Mouse (Mus musculus) liver, postnatal 0 days (tissue): Measurements from ENCODE around the gene Pde4b. TPM values are rescaled to one million over a fixed set of nuclear protein-coding genes. Genes with fewer than 3 reads are reported as not detected.

Source experiments
- ATAC-seq: fragments of 200-750 bp; cut with Nextera tagmentation; 2 replicates; pipeline ENCODE4 v1.8.0; 2017; ENCODE audit warnings: mild to moderate bottlenecking, moderate library complexity
- DNase-seq: peaks from one replicate; pipeline ENCODE4 v3.0.0-alpha.2; 2016
- H3K27ac ChIP-seq: fragments of 300-500 bp; sonication (generic); 2 replicates; pipeline ENCODE4 v1.5.1; 2014; ENCODE audit warnings: antibody characterized with exemption, moderate library complexity, mild to moderate bottlenecking, low read depth
- H3K27me3 ChIP-seq: fragments of 300-500 bp; sonication (generic); 2 replicates; pipeline ENCODE4 v1.6.1; 2014; ENCODE audit warnings: low read length, control low read depth, mixed read lengths; ENCODE audit not compliant: insufficient read depth
- H3K36me3 ChIP-seq: fragments of 300-500 bp; sonication (generic); replicated peaks from 2 replicates; pipeline ENCODE4 v1.6.1; 2014; ENCODE audit warnings: mild to moderate bottlenecking, control low read depth, low read length, moderate library complexity, mixed read lengths; ENCODE audit not compliant: insufficient read depth
- H3K4me1 ChIP-seq: fragments of 300-500 bp; sonication (generic); 2 replicates; pipeline ENCODE4 v1.6.1; 2014; ENCODE audit warnings: antibody characterized with exemption, mild to moderate bottlenecking, control low read depth; ENCODE audit not compliant: insufficient read depth
- H3K4me2 ChIP-seq: fragments of 300-500 bp; sonication (generic); 2 replicates; pipeline ENCODE4 v1.6.1; 2014; ENCODE audit warnings: low read depth, mild to moderate bottlenecking, low read length, moderate library complexity, mixed read lengths
- H3K4me3 ChIP-seq: fragments of 300-500 bp; sonication (generic); 2 replicates; pipeline ENCODE4 v1.5.1; 2014; ENCODE audit warnings: low read depth, low read length
- H3K9ac ChIP-seq: fragments of 300-500 bp; sonication (generic); replicated peaks from 2 replicates; pipeline ENCODE4 v1.6.1; 2014; ENCODE audit warnings: mild to moderate bottlenecking, moderate library complexity
- H3K9me3 ChIP-seq: fragments of 300-500 bp; sonication (generic); 2 replicates; pipeline ENCODE4 v1.6.1; 2016; ENCODE audit warnings: mild to moderate bottlenecking, control low read depth, low read length, mixed read lengths
- CTCF ChIP-seq: sonication (generic); IDR thresholded peaks from 2 replicates; pipeline ENCODE4 v1.5.1; 2016; ENCODE audit warnings: antibody characterized with exemption, low read depth
- EP300 ChIP-seq: IDR thresholded peaks from 2 replicates; pipeline ENCODE4 v1.6.1; 2016; ENCODE audit warnings: antibody characterized with exemption, low read depth, mild to moderate bottlenecking
- WGBS: fragments of 180-500 bp; shearing (Covaris S2); extraction: QIAGEN DNeasy Blood & Tissue Kit; methylation state at CpG from one replicate; pipeline ENCODE4 v1.1.7; 2014; ENCODE audit not compliant: insufficient replicate concordance; 5-methylcytosine and 5-hydroxymethylcytosine counted together
- polyA plus RNA-seq: library from polyadenylated mRNA; unstranded; fragments of >200 nt; fragmentation: Nextera tagmentation; extraction: Ambion mirVana; gene quantifications from 2 replicates; pipeline ENCODE4 v1.2.1, GENCODE M21; 2015

Gene Pde4b
- polyA plus RNA-seq, 1 experiment from 2014 or later, result 3.7 TPM

DNA sequence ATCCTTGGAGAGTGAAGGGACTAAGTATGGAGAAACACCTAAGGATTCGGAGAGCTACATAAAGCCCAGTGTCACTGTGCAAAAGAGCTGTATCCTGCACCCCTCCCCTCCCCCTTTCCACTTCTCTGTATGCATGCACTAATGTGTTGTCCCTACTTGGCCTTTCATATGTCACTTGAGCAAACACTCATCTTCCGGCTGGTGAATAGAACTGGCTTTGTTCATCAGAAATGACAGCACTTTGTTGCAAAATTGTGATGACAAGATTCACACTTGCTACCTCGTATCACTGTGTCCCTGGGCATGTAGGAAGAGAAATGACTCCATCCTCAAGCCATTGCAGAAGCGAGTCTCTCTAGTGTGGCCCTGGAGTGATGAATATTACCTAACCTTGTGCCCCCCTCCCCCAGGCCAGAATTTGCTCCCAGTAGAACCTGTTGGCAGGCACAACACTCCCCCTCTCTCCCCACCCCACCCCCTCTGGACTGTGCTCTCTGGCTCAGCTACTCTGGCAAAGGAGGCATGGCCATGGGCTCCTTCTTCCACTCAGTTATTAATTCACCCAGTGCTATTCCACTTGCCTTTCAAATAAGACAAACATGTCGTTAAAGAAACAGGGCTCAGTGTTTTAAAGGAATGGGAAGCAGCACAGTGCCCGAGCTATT, 497.4 kb downstream of the Pde4b start:
- H3K4me1 ChIP-seq, result peaks cover 39% of the 10 kb centered on the region
- H3K9me3 ChIP-seq, result no peaks in the 10 kb centered on the region
- TF ChIP-seq CTCF, result no peak
- 0 out of 2 replicates have a peak, but pooled peaks have one; percentile 12 for TF ChIP-seq EP300
- peak overlapping the region; percentile 66 for H3K27ac ChIP-seq
- H3K9ac ChIP-seq, result no peak overlapping the region
- WGBS, result 44% methylated on average over 6 of the region's 6 CpGs
- H3K36me3 ChIP-seq, result no peaks in the 10 kb centered on the region
- ATAC-seq (peak; percentile 95), DNase-seq (peak; percentile 76)
- H3K4me3 ChIP-seq, result no peak overlapping the region
- H3K27me3 ChIP-seq, result no peaks in the 10 kb centered on the region
- H3K4me2 ChIP-seq, result 0 out of 2 replicates have a peak overlapping the region, but pooled peaks have one; percentile 35

DNA sequence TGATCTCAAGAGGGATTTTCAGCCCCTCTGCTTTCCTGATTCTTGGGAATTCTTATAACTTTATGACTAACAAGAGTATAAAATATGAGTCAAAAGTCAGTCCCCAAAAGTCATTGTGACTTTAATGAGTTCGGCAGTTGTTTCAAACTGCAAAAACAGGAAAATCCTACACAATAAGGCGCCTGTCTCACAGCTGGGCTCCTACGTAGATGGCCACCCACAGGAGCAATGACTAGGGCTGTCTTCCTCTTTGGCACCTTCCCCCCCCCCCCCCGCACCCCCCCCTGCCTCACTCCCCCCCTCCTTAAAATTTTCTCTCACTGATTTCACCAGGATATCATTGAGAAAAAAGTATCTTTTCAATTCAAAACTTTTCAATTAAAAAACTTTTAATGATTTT, 498.2 kb downstream of the Pde4b start:
- DNase-seq, result no peak
- Histone ChIP-seq H3K36me3 (no peaks in the 10 kb centered on the region), H3K9ac (no peak overlapping the region), H3K4me1 (peaks cover 35% of the 10 kb centered on the region), H3K4me3 (no peak overlapping the region), H3K4me2 (no peak overlapping the region), H3K9me3 (no peaks in the 10 kb centered on the region), H3K27me3 (no peaks in the 10 kb centered on the region), H3K27ac (peak overlapping the region; percentile 66; the same call in 1 of the 2 replicates)
- no peak for ATAC-seq
- no peak for TF ChIP-seq EP300
- no peak for TF ChIP-seq CTCF
- WGBS, result 48% methylated on average over 4 of the region's 4 CpGs

DNA sequence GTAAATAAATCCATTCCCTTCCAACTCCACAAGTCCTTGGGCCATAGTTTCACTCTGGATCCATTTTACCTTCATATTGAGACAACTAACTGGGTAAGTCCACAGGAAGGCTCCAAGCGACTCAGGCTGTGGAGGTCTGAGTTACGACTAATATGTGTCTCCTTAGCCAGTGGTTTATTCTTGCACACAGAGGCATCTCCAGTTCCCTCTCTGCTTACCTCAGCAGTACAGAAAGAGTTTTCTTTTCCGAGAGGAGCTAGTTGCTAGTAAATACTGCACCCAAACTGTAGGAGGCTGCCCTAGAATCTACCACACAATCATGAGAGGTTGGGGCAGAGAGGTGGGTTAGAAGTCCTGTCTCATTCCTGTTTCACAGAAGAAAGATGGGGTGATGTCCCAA, 499.4 kb downstream of the Pde4b start:
- Histone ChIP-seq H3K27ac (no peak overlapping the region; the same call in 1 of the 2 replicates), H3K4me2 (no peak overlapping the region), H3K4me1 (peaks cover 28% of the 10 kb centered on the region), H3K4me3 (no peak overlapping the region), H3K36me3 (peaks cover 6% of the 10 kb centered on the region), H3K9ac (no peak overlapping the region), H3K27me3 (no peaks in the 10 kb centered on the region), H3K9me3 (no peaks in the 10 kb centered on the region)
- TF ChIP-seq EP300 (no peak), CTCF (no peak)
- DNase-seq (no peak), ATAC-seq (no peak)
- WGBS, result 72% methylated on average over 3 of the region's 3 CpGs

DNA sequence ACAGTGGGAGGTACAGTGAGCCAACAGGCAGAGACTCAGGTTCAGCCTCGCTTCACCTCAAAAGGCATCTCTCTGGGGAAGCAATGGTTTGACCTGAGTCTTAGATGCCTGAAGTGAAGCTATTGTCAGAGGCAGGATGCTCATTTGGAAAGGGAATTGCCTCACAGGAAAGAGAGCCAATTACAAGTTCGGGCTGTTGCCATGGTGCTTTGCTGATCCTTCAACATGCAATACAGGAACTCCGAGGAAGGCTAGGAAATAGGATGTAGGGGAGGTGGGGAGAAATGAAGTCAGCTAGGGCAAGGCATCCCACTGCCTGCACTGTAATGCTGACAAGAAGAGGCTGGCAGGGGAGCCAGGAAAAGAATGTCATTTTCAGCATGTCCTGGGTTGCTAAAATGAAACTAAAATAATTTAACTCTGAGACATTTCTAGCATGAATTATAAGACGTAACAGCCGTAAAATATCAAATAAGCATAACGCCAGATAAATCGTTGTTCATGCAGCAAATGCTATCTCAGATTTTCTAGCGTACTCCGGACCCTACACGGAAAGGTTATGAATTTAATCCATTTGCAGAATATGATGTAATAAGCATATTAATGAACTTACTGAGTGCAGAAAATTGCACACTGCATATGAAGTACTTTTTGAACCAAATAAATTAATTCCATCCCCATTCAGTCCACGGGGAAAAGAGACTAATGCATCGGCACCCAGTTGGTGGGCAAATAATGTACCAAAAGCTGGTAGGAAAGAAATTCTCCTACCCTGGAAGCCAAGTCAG, 501.5 kb downstream of the Pde4b start:
- no peak overlapping the region for H3K4me3 ChIP-seq
- DNase-seq (no peak), ATAC-seq (no peak)
- WGBS, result 60% methylated on average over 12 of the region's 12 CpGs
- peaks cover 15% of the 10 kb centered on the region for H3K36me3 ChIP-seq
- no peaks in the 10 kb centered on the region for H3K9me3 ChIP-seq
- H3K9ac ChIP-seq, result no peak overlapping the region
- H3K27me3 ChIP-seq, result no peaks in the 10 kb centered on the region
- peak overlapping the region; percentile 6 for H3K4me2 ChIP-seq
- TF ChIP-seq CTCF, result no peak
- TF ChIP-seq EP300, result no peak
- H3K27ac ChIP-seq, result peak overlapping the region; percentile 29; the same call in 1 of the 2 replicates
- H3K4me1 ChIP-seq, result peaks cover 28% of the 10 kb centered on the region

DNA sequence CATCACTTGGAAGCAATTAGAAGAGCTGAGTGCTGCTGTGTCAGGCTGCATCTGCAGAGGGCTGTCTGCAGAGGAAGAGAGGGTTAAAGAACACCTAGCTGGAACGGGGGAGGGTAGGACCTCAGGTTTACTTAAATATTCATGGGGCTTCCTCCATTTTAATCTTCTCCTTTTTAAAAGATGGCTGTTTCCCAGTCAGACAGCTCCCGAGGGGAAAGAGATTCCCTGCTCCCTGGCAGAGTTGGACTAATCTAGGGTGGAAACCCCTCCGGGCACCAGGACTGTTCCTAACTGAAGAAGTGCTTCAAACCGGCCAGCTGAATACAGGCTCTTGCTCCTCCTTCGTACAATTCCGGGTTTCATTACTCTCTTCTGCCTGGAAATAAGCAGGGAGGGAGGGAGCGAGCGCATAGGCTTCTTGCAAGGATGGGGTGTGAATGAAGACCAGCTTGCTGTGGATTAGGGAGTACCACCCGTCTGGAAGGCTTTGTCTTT, 502.2 kb downstream of the Pde4b start:
- DNase-seq (no peak), ATAC-seq (no peak)
- Histone ChIP-seq H3K9ac (no peak overlapping the region), H3K4me3 (no peak overlapping the region), H3K4me2 (peak overlapping the region; percentile 6; the same call in 1 of the 2 replicates), H3K36me3 (peaks cover 17% of the 10 kb centered on the region), H3K9me3 (no peaks in the 10 kb centered on the region), H3K27me3 (no peaks in the 10 kb centered on the region), H3K27ac (no peak overlapping the region), H3K4me1 (peaks cover 25% of the 10 kb centered on the region)
- no peak for TF ChIP-seq CTCF
- TF ChIP-seq EP300, result no peak
- 46% methylated on average over 9 of the region's 9 CpGs for WGBS

DNA sequence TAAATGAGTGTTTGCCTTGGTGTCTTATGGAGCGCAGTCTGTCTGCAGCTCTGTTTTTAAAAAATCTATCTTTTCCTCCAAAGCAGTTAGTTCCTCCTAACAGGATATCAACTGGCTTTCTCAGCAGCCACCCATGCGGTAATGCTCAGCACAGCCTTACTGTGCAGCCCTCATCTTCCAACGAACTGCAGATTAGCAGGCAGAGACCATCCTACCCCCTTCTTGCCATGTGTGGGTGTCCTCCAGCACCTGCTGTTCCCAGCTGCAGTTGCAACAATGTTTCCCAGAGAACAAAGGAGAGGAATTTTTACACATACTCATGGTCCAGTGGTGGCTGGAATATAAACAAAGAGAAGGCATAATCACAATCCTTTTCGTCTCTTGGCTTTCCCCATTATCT, 504.5 kb downstream of the Pde4b start:
- H3K4me3 ChIP-seq, result no peak overlapping the region
- H3K27ac ChIP-seq, result no peak overlapping the region
- ATAC-seq, result no peak
- H3K27me3 ChIP-seq, result no peaks in the 10 kb centered on the region
- no peaks in the 10 kb centered on the region for H3K9me3 ChIP-seq
- DNase-seq, result no peak
- WGBS, result 63% methylated on average over 4 of the region's 4 CpGs
- H3K4me1 ChIP-seq, result peaks cover 16% of the 10 kb centered on the region
- peaks cover 35% of the 10 kb centered on the region for H3K36me3 ChIP-seq
- TF ChIP-seq CTCF (no peak), EP300 (no peak)
- no peak overlapping the region for H3K4me2 ChIP-seq
- no peak overlapping the region for H3K9ac ChIP-seq
